Mouse (Mus musculus) MEL (cell line): ENCODE measurements around the gene Blm.

Experiments used
- CTCF ChIP-seq, 3 experiments: IDR thresholded peaks in 2 of 3; conservative IDR thresholded peaks in 1 of 3; 2 replicates each; pipeline ENCODE4 v1.5.1; 2011 to 2012; ENCODE audit warnings: low read length in 3 of 3, low read depth in 2 of 3, mild to moderate bottlenecking in 2 of 3, improper control_type of control experiment in 1 of 3, inconsistent platforms in 1 of 3, mixed read lengths in 1 of 3, moderate library complexity in 1 of 3; ENCODE audit not compliant: control insufficient read depth in 1 of 3, insufficient read depth in 1 of 3, poor library complexity in 1 of 3, severe bottlenecking in 1 of 3
- EP300 ChIP-seq, 2 experiments: IDR thresholded peaks; 2 replicates each; pipeline ENCODE4 v1.6.1; 2011; ENCODE audit warnings: improper control_type of control experiment in 2 of 2, low read length in 2 of 2, low read depth in 1 of 2, mild to moderate bottlenecking in 1 of 2
- KAT2A ChIP-seq: conservative IDR thresholded peaks from 2 replicates; pipeline ENCODE4 v1.6.1; 2012; ENCODE audit warnings: low read depth, low read length, improper control_type of control experiment, inconsistent platforms
- MAFK ChIP-seq: IDR thresholded peaks from 2 replicates; pipeline ENCODE4 v1.6.1; 2011; ENCODE audit warnings: low read depth, mild to moderate bottlenecking, low read length, improper control_type of control experiment, borderline replicate concordance
- MAX ChIP-seq: IDR thresholded peaks from 2 replicates; pipeline ENCODE4 v1.6.1; 2011; ENCODE audit warnings: low read length, improper control_type of control experiment
- NELFE ChIP-seq: IDR thresholded peaks from 2 replicates; pipeline ENCODE4 v1.6.1; 2011; ENCODE audit warnings: low read depth, low read length, improper control_type of control experiment
- POLR2A ChIP-seq, 2 experiments: IDR thresholded peaks; 2 replicates each; pipeline ENCODE4 v1.6.1; 2011 to 2012; ENCODE audit warnings: low read length in 2 of 2, mild to moderate bottlenecking in 2 of 2, control low read depth in 1 of 2, improper control_type of control experiment in 1 of 2, low read depth in 1 of 2, moderate library complexity in 1 of 2; ENCODE audit not compliant: control insufficient read depth in 1 of 2, insufficient read depth in 1 of 2, poor library complexity in 1 of 2
- POLR2AphosphoS2 ChIP-seq: IDR thresholded peaks from 2 replicates; pipeline ENCODE4 v1.6.1; 2011; ENCODE audit warnings: low read length, improper control_type of control experiment
- RAD21 ChIP-seq: IDR thresholded peaks from 2 replicates; pipeline ENCODE4 v1.6.1; 2011; ENCODE audit warnings: mild to moderate bottlenecking, low read depth, low read length, improper control_type of control experiment
- ZNF384 ChIP-seq: IDR thresholded peaks from 2 replicates; pipeline ENCODE4 v1.6.1; 2012; ENCODE audit warnings: low read depth, mild to moderate bottlenecking, inconsistent platforms, low read length, improper control_type of control experiment

- TF ChIP-seq POLR2AphosphoS2 (no peak), KAT2A (no peak), CTCF (IDR thresholded peaks at IDR 0.05 in 2 of 3, conservative IDR thresholded peaks at IDR 0.05 in 1 of 3; ENCODE audit: control insufficient read depth in 1 of 3, insufficient read depth in 1 of 3, low read depth in 2 of 3, low read length in 3 of 3, poor library complexity in 1 of 3, severe bottlenecking in 1 of 3) (no peak), EP300 (IDR thresholded peaks at IDR 0.05; ENCODE audit: low read depth in 1 of 2, low read length in 2 of 2) (no peak), MAFK (no peak), RAD21 (no peak), MAX (no peak), ZNF384 (no peak), NELFE (no peak), POLR2A (IDR thresholded peaks at IDR 0.05; ENCODE audit: control insufficient read depth in 1 of 2, insufficient read depth in 1 of 2, low read depth in 1 of 2, low read length in 2 of 2, poor library complexity in 1 of 2) (no peak)
These were observed 27.0 kb upstream of the Blm start for GRCm38 (mm10) chr7:80561931-80562330.
